Mouse (Mus musculus) mesoderm, embryonic 11.5 days (tissue): Measurements from ENCODE around the gene Calr3.

Source experiments
- DNase-seq: peaks from one replicate; pipeline ENCODE4 v3.0.0-alpha.2; 2012; ENCODE audit warnings: low read depth, low spot score

The Calr3 gene

DNA sequence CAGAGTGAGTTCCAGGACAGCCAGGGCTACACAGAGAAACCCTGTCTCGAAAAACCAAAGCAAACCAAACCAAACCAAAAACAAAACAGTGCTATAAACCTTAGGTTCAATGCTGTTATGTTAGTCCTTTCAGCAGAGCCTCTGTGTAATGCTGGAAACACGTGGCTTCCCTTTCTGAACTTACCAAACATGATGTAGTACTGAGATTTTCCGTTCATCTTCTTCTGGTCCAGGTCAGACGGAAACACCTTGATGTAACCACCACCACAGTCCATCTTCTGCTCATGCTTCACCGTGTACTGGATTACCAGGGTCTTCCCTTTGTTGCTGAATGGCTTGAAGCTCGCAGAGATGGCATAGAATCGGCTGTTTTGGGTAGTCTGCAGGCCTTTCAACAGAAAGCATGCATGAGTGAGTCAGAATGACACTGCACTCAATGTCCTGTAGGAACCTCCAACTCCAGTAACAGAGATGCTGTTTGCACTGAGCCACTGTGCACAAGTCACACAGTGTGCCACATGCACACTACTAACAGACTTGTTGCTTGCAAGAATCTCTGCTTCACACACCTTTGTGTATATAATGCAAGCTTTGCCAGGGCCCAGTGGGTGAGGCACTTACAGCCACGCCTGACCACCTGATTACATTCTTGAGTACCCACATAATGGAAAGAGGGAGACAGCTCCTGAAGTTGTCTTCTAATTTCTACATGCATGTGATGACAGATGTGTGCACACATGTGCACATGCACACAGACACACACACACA, 5.2 kb downstream of the Calr3 start:
- DNase-seq = no peak

DNA sequence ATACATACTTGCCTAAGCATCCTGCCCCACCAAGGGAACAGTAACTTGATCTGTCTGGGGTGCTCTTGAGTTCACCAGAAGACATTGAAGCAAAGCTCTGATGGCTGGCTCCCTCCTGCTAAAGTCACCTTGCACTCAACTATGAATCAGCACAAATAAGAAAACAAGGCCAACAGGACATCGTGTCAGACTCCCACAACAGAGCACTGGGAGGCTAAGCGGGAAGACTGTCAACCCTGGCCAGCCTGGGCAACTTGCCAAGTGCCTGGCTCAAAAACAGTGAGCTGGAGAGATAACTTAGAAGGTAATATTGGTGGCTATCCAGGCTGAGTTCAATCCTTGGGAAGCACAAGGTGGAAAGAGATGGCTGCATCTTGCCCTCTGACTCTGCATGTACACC, 8.7 kb downstream of the Calr3 start:
- DNase-seq = no peak

- DNase-seq = no peak
These were observed 14.0 kb downstream of the Calr3 start for GRCm38 (mm10) chr8:72429676-72430075.

DNA sequence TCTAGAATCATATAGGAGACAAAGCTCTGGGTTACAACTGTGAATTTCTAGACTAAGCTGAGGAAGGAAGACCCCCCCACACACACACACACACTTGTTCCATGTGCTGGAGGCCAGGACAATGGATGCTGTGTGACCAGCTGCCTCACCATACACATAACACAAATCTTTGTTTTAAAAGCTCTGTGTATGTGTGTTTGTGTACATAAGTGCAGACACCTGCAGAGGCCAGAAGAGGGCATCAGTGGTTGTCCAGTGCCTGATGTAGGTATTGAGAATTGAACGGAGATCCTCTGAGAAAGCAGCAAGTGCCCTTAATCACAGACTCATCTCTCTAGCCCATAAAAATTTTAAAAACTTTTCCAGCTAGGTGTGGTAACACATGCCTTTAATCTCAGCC, 20.7 kb downstream of the Calr3 start:
- no peak for DNase-seq

- peak; percentile 100 for DNase-seq
These were observed 22.0 kb downstream of the Calr3 start, which contains the start of gene Eps15l1 for GRCm38 (mm10) chr8:72421362-72422335. Eps15l1 (minus strand) TSS chr8:72421460.

- DNase-seq = peak; percentile 49
These were observed 22.9 kb downstream of the Calr3 start for GRCm38 (mm10) chr8:72420571-72421361.

DNA sequence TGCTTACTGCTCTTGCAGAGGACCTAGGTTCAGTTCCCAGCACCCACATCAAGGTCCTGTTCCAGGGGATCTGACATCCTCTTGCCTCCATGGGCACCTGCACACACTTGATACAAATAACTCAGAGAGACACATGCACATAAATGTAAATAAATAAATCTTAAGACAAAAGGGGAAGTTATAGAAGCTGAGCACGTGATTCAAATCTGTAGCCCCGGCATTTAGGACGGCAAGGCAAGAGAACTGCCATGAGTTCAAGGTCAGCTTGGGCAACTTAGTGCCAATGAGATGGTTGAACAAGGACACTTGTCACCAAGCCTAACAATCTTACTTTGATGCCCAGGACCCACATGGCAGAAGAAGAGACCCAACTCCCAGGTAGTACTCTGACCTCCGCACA, 25.6 kb downstream of the Calr3 start:
- no peak for DNase-seq

GRCm38 (mm10) chr8:72415252-72415651, 28.4 kb downstream of the Calr3 start:
- DNase-seq = no peak

GRCm38 (mm10) chr8:72413839-72414238, 29.8 kb downstream of the Calr3 start:
- DNase-seq = no peak

DNA sequence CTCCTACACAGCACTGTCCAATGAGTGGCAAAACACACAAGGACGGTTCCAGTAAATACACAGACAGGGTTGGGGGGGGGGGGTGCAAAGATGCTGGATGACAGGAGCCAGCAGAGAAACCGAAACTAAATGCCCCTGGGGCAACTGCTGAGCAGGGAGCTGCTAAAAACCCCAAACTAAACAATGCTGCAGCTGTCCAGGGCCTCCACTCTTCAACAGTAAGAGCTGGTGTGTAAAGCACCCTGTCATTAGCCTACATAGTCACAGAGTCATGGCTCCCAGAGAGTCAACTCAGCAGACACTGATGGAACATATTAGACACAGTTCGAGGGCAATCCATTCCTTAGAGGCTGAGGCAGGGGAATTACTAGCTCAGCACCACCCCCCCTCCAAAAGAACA, 34.2 kb downstream of the Calr3 start:
- DNase-seq = peak; percentile 16

DNA sequence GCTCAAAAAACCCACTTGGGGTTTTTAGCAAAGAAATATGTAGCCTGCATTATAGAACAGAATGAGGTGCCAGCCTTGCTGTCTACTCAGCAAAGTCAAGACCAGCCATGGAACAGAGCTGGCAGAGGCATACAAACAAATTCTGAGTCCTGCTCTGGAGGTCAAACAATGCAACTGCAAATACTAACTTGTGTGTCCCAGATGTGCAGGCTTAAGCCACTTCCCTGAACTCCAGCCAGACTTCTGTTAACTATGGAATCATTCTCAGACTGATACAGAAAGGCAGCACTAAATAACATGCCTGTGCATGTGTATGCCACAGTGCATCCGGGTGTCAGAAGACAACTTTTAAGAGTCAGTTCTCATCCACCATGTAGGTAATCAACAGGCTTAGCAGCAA, 35.8 kb downstream of the Calr3 start:
- DNase-seq = no peak

DNA sequence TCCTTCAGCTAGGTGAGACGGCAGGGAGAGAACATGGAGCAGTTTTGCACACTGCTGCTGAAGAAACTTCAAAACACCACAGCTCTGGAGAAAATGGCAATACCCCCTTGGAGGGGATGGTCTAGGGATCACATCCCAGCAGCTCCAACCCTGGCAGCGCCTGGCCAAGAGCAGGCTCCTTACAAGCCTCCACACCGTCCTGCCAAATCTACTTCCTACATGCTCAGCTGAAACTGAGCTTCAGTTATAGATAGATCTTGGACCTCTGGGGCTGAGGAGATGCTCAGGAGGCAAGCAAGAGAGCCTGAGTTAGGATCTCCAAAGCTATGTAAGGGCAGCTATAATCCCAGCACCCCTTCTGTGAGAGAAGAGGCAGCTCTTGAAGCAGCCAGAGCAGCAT, 40.7 kb downstream of the Calr3 start:
- DNase-seq = no peak

- no peak for DNase-seq
These were observed 42.3 kb downstream of the Calr3 start for GRCm38 (mm10) chr8:72401381-72401780.

GRCm38 (mm10) chr8:72385737-72386136, 57.9 kb downstream of the Calr3 start:
- no peak for DNase-seq

- DNase-seq = peak; percentile 6
These were observed 61.3 kb downstream of the Calr3 start for GRCm38 (mm10) chr8:72382395-72382794.

DNA sequence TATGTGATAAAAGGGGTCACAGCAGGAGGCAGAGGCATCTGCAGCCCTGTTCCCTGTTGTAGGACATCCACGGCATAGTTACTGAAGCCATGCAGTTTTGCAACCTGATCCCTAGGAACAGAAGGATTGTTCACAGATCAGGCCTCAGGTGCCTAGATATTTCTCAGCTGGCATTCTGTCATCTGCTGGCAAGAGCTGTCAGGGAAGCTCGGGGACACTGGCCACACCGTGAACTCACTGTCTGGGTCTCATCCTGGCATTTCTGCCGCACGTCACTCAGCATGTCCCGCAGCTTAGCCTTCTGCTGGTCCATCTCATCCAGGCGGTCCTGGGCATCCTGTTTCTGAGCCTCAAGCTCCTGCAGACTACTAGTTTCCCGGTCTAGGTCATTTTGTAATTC, 63.0 kb downstream of the Calr3 start:
- no peak for DNase-seq

DNA sequence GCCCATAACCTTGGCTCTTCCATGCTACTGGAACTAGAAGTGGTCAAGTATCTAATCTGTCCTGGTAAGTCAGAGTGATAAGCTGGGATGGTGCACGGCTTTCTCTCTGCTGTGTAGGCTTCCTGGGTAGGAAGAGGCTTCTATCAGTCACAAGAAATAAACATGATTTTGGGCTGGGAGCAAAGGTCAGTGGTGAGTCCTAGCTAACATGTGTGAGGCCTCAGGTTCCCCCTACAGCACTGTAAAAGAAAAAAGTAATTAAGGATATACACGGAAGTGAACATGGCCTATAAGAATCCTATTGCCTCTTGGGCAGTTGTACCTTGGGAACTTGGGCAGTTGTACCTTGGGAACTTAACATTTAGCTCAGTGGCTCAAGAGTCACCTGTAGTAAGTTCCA, 66.8 kb downstream of the Calr3 start:
- no peak for DNase-seq

- DNase-seq = no peak
These were observed 67.4 kb downstream of the Calr3 start for GRCm38 (mm10) chr8:72376309-72376708.

- DNase-seq = no peak
These were observed 68.5 kb downstream of the Calr3 start for GRCm38 (mm10) chr8:72375161-72375560.
